Mouse (Mus musculus) stomach, postnatal 0 days (tissue): ENCODE measurements around the gene Acnat1. TPM values are rescaled to one million over a fixed set of nuclear protein-coding genes. Genes with fewer than 3 reads are reported as not detected.
"Not testable (repeated sequence)": the region's sequence is repeated elsewhere in the genome, so short reads cannot be mapped to it uniquely, and the experiment has no call there.

Source experiments
- ATAC-seq: fragments of 200-750 bp; cut with Nextera tagmentation; 2 replicates; pipeline ENCODE4 v1.8.0; 2017; ENCODE audit not compliant: low FRiP score, low TSS enrichment
- DNase-seq: peaks from one replicate; pipeline ENCODE4 v3.0.0-alpha.2; 2016; ENCODE audit warnings: low spot score
- H3K27ac ChIP-seq: fragments of 300-500 bp; sonication (generic); replicated peaks from 2 replicates; pipeline ENCODE4 v1.5.1; 2014; ENCODE audit warnings: mild to moderate bottlenecking, control low read depth
- H3K27me3 ChIP-seq: fragments of 300-500 bp; sonication (generic); 2 replicates; pipeline ENCODE4 v1.6.1; 2014; ENCODE audit warnings: low read length; ENCODE audit not compliant: control insufficient read depth, insufficient read depth
- H3K36me3 ChIP-seq: fragments of 300-500 bp; sonication (generic); 2 replicates; pipeline ENCODE4 v1.6.1; 2014; ENCODE audit warnings: low read length, mixed read lengths; ENCODE audit not compliant: control insufficient read depth, insufficient read depth
- H3K4me1 ChIP-seq: fragments of 300-500 bp; sonication (generic); replicated peaks from 2 replicates; pipeline ENCODE4 v1.6.1; 2014; ENCODE audit warnings: antibody characterized with exemption; ENCODE audit not compliant: control insufficient read depth, insufficient read depth
- H3K4me2 ChIP-seq: fragments of 300-500 bp; sonication (generic); replicated peaks from 2 replicates; pipeline ENCODE4 v1.6.1; 2014; ENCODE audit warnings: low read depth, mild to moderate bottlenecking, control low read depth, moderate library complexity
- H3K4me3 ChIP-seq: fragments of 300-500 bp; sonication (generic); 2 replicates; pipeline ENCODE4 v1.5.1; 2014; ENCODE audit warnings: low read depth, low read length, control low read depth
- H3K9ac ChIP-seq: fragments of 300-500 bp; sonication (generic); 2 replicates; pipeline ENCODE4 v1.6.1; 2014; ENCODE audit warnings: mild to moderate bottlenecking, low read length, control low read depth, mixed read lengths
- H3K9me3 ChIP-seq: fragments of 300-500 bp; sonication (generic); 2 replicates; pipeline ENCODE4 v1.6.1; 2016; ENCODE audit warnings: low read length; ENCODE audit not compliant: control insufficient read depth
- CTCF ChIP-seq: IDR thresholded peaks from 2 replicates; pipeline ENCODE4 v1.5.1; 2016; ENCODE audit warnings: antibody characterized with exemption, low read depth, mild to moderate bottlenecking, moderate library complexity
- EP300 ChIP-seq: optimal IDR thresholded peaks from 2 replicates; pipeline ENCODE3; 2016; ENCODE audit warnings: antibody characterized with exemption
- WGBS: fragments of 180-500 bp; shearing (Covaris S2); extraction: QIAGEN DNeasy Blood & Tissue Kit; methylation state at CpG from one replicate; pipeline ENCODE4 v1.1.7; 2014; 5-methylcytosine and 5-hydroxymethylcytosine counted together
- polyA plus RNA-seq: library from polyadenylated mRNA; unstranded; fragments of >200 nt; fragmentation: Nextera tagmentation; extraction: Ambion mirVana; gene quantifications from 2 replicates; pipeline ENCODE4 v1.2.1, GENCODE M21; 2015

The Acnat1 gene
- polyA plus RNA-seq, 1 experiment from 2014 or later = 1.4 TPM

GRCm38 (mm10) chr4:49514441-49514840 lies 40.7 kb upstream of the Acnat1 start:
- H3K36me3 ChIP-seq = peaks cover 7% of the 10 kb centered on the region; the same call in 1 of the 2 replicates
- no peak overlapping the region for H3K4me3 ChIP-seq
- no peaks in the 10 kb centered on the region for H3K27me3 ChIP-seq
- TF ChIP-seq CTCF (no peak), EP300 (no peak)
- no peaks in the 10 kb centered on the region for H3K9me3 ChIP-seq
- no peak for DNase-seq
- H3K4me2 ChIP-seq = no peak overlapping the region
- H3K4me1 ChIP-seq = no peaks in the 10 kb centered on the region
- H3K9ac ChIP-seq = no peak overlapping the region
- no peak for ATAC-seq
- WGBS = 96% methylated on average over 6 of the region's 6 CpGs
- no peak overlapping the region for H3K27ac ChIP-seq

GRCm38 (mm10) chr4:49512636-49513035 lies 38.9 kb upstream of the Acnat1 start:
- ATAC-seq (no peak), DNase-seq (no peak)
- Histone ChIP-seq H3K9ac (no peak overlapping the region), H3K4me3 (no peak overlapping the region), H3K27ac (no peak overlapping the region), H3K27me3 (no peaks in the 10 kb centered on the region), H3K4me1 (no peaks in the 10 kb centered on the region), H3K9me3 (no peaks in the 10 kb centered on the region), H3K36me3 (peaks cover 7% of the 10 kb centered on the region; the same call in 1 of the 2 replicates), H3K4me2 (no peak overlapping the region)
- no peak for TF ChIP-seq EP300
- no peak for TF ChIP-seq CTCF
- 93% methylated on average over 4 of the region's 4 CpGs for WGBS

- not testable (repeated sequence) for H3K9me3 ChIP-seq, H3K4me2 ChIP-seq, H3K27me3 ChIP-seq, H3K4me3 ChIP-seq, DNase-seq, H3K27ac ChIP-seq, H3K4me1 ChIP-seq, H3K36me3 ChIP-seq, H3K9ac ChIP-seq
- WGBS = 55% methylated on average over 1 of the region's 1 CpGs
- 0 out of 2 replicates have a peak, but pooled peaks have one; percentile 14 for ATAC-seq
These were observed 36.6 kb upstream of the Acnat1 start for GRCm38 (mm10) chr4:49510236-49510835.

GRCm38 (mm10) chr4:49509183-49509582 lies 35.5 kb upstream of the Acnat1 start:
- ATAC-seq (peak; percentile 38; the same call in 1 of the 2 replicates), DNase-seq (no peak)
- no peak overlapping the region for H3K27ac ChIP-seq
- peaks cover 7% of the 10 kb centered on the region; the same call in 1 of the 2 replicates for H3K36me3 ChIP-seq
- 62% methylated on average over 2 of the region's 2 CpGs for WGBS
- no peaks in the 10 kb centered on the region for H3K9me3 ChIP-seq
- no peaks in the 10 kb centered on the region for H3K27me3 ChIP-seq
- H3K4me1 ChIP-seq = no peaks in the 10 kb centered on the region
- no peak overlapping the region for H3K4me2 ChIP-seq
- H3K9ac ChIP-seq = no peak overlapping the region
- H3K4me3 ChIP-seq = no peak overlapping the region
- no peak for TF ChIP-seq EP300
- TF ChIP-seq CTCF = no peak

GRCm38 (mm10) chr4:49506386-49506785 lies 32.7 kb upstream of the Acnat1 start, which contains the start of gene Baat:
TSS of gene Baat (minus strand) at chr4:49506557.
- no peak for DNase-seq
- no peak within 1 kb of the TSS for H3K4me2 ChIP-seq
- no peak within 1 kb of the TSS for H3K9ac ChIP-seq
- WGBS = 61% methylated on average over 3 of the region's 3 CpGs
- H3K27me3 ChIP-seq = no peaks in the 10 kb centered on the region
- no peak within 1 kb of the TSS for H3K4me3 ChIP-seq
- no peak within 1 kb of the TSS for H3K27ac ChIP-seq
- no peaks in the 10 kb centered on the region for H3K4me1 ChIP-seq
- H3K36me3 ChIP-seq = no peaks in the 10 kb centered on the region
- H3K9me3 ChIP-seq = no peaks in the 10 kb centered on the region
- TF ChIP-seq EP300 = no peak
- no peak for TF ChIP-seq CTCF
- ATAC-seq = no peak

- no peak overlapping the region for H3K4me2 ChIP-seq
- TF ChIP-seq EP300 (no peak), CTCF (no peak)
- 73% methylated on average over 1 of the region's 1 CpGs for WGBS
- no peaks in the 10 kb centered on the region for H3K9me3 ChIP-seq
- no peaks in the 10 kb centered on the region for H3K27me3 ChIP-seq
- H3K36me3 ChIP-seq = no peaks in the 10 kb centered on the region
- no peak overlapping the region for H3K27ac ChIP-seq
- ATAC-seq (no peak), DNase-seq (no peak)
- H3K4me3 ChIP-seq = no peak overlapping the region
- H3K4me1 ChIP-seq = no peaks in the 10 kb centered on the region
- no peak overlapping the region for H3K9ac ChIP-seq
These were observed 29.9 kb upstream of the Acnat1 start for GRCm38 (mm10) chr4:49503563-49503962.

- WGBS = 73% methylated on average over 3 of the region's 3 CpGs
- not testable (repeated sequence) for H3K4me3 ChIP-seq, H3K9me3 ChIP-seq, H3K27me3 ChIP-seq, H3K27ac ChIP-seq, H3K9ac ChIP-seq, H3K4me2 ChIP-seq, DNase-seq, H3K4me1 ChIP-seq, ATAC-seq, H3K36me3 ChIP-seq
These were observed 12.4 kb upstream of the Acnat1 start for GRCm38 (mm10) chr4:49485934-49486650.
